Mouse (Mus musculus) gastrocnemius, postnatal 36 days (tissue): ENCODE data around the gene Ttc28. TPM values are rescaled to one million over a fixed set of nuclear protein-coding genes. Genes with fewer than 3 reads are reported as not detected.

Source experiments
- microRNA-seq, 2 experiments: library from miRNA; unstranded; fragments of <30 nt; microRNA quantifications; one replicate each; pipeline ENCODE4 v1.2.0; 2021
- total RNA-seq, 2 experiments: library from RNA; stranded (reverse); gene quantifications; 2 replicates each; pipeline ENCODE4 v1.2.3; 2021

Ttc28 gene
- total RNA-seq, 2 experiments from 2014 or later, result 12.6 to 13.9 TPM

Small RNA genes lying within 50 kb of the gene (microRNA-seq; reads per million reads assigned to microRNA genes)
- gene Mir701, result 27.9 to 31.9 reads per million in 2 experiments

Other genes starting within 250 kb of the Ttc28 start
- gene Noc4l, start 226.4 kb upstream of the Ttc28 start, total RNA-seq, result 10 to 100 TPM; 13.0 to 14.4 TPM
- gene Ddx51, start 226.4 kb upstream of the Ttc28 start, total RNA-seq, result 10 to 100 TPM in 1 of 2 experiments, 1 to 10 TPM in 1; 7.9 to 10.4 TPM
- 10 to 100 TPM; 21.4 TPM for gene Ep400, start 109.1 kb upstream of the Ttc28 start, total RNA-seq
- gene Pus1, start 99.1 kb upstream of the Ttc28 start, total RNA-seq, result 1 to 10 TPM; 8.1 to 9.7 TPM
- 10 to 100 TPM; 46.3 to 49.4 TPM for gene Ulk1, start 69.7 kb upstream of the Ttc28 start, total RNA-seq
- gene Hscb, start 40.0 kb upstream of the Ttc28 start, total RNA-seq, result 10 to 100 TPM; 12.3 to 14.1 TPM
- 1 to 10 TPM; 1.1 to 1.3 TPM for gene Chek2, start 39.8 kb upstream of the Ttc28 start, total RNA-seq